Mouse (Mus musculus): Measurements from ENCODE around the gene Gad1.

- TF ChIP-seq POLR2A (IDR thresholded peaks at IDR 0.05; ENCODE audit: insufficient read depth, low read depth, low read length), result no peak
- no peak for TF ChIP-seq CTCF (IDR thresholded peaks at IDR 0.05)
- no peak for TF ChIP-seq EP300 (IDR thresholded peaks at IDR 0.05; ENCODE audit: insufficient read depth, low read depth, low read length)
These were observed 6.6 kb downstream of the Gad1 start for GRCm38 (mm10) chr2:70559520-70559919.

Measured in heart, adult 2 months (tissue).